Mouse (Mus musculus): ENCODE measurements at regions not wholly inside any gene's neighbourhood (a gene's known extent, or its start where the extent isn't known, plus 50 kb on each side); places are given as distances from the start of the nearest gene placed in this dataset.

DNA sequence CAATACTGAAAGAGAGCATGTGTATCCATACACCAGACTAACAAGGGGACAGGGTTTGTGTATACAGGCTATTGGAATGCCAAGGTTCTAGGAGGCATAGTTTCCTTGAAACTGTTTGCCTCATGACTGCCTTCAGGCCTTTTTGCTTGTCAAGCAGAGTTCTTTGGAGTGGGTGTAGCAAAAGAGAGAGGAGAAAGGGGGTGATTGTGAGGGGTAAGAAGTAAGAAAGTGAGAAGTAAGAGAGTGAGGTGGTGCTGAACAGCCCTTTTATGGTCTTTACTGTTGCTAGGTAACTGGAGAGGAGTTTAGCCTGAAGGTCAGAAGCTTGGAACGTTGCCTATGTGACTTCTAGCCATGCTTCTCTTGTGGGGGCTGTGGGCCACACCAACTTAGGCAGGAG lies 78.8 kb downstream of the Serpinb9g start:
- TF ChIP-seq CTCF (conservative IDR thresholded peaks at IDR 0.05; ENCODE audit: insufficient read depth, insufficient read length, low read depth, low read length) (no peak), POLR2A (IDR thresholded peaks at IDR 0.05; ENCODE audit: low read depth, low read length) (no peak)
